8 mouse cellular contexts compared by ENCODE assay signal in genomic region chr14:21891581-21892340, GRCm38 (mm10). TPM values are rescaled to one million over a fixed set of nuclear protein-coding genes. Genes with fewer than 3 reads are reported as not detected.
DNase-seq lines count a peak whose midpoint lies in the region; ATAC-seq lines count a peak whose summit lies in the region.

No protein-coding gene starts in this region.

- 3% methylated on average over 15 of the region's 15 CpGs for WGBS in kidney, embryonic 15.5 days
- WGBS in embryonic facial prominence, embryonic 12.5 days, result 22% methylated on average over 15 of the region's 15 CpGs
- WGBS in neural tube, embryonic 15.5 days, result 5% methylated on average over 15 of the region's 15 CpGs

- H3K4me2 ChIP-seq in kidney, embryonic 15.5 days, result peak overlapping the region; percentile 34
- peak overlapping the region; percentile 17; the same call in 1 of the 2 replicates for H3K4me2 ChIP-seq in embryonic facial prominence, embryonic 12.5 days (replicated peaks)
- peak overlapping the region; percentile 38 for H3K4me2 ChIP-seq in neural tube, embryonic 15.5 days

- H3K9me3 ChIP-seq in kidney, embryonic 15.5 days (replicated peaks), result no peaks in the 10 kb centered on the region
- no peaks in the 10 kb centered on the region for H3K9me3 ChIP-seq in embryonic facial prominence, embryonic 12.5 days
- no peaks in the 10 kb centered on the region for H3K9me3 ChIP-seq in neural tube, embryonic 15.5 days (replicated peaks)

- no peak for DNase-seq in kidney, adult 18-20 months
- DNase-seq in kidney, postnatal 4 days, result peak; percentile 64 to 77
- no peak for DNase-seq in urinary bladder, postnatal 10 days (ENCODE audit: low spot score)
- DNase-seq in urinary bladder, postnatal 25 days (ENCODE audit: low spot score), result no peak
- DNase-seq in frontal cortex, postnatal 10 days (ENCODE audit: low spot score in 2 of 2), result no peak

- no peaks in the 10 kb centered on the region for H3K27me3 ChIP-seq in kidney, embryonic 15.5 days
- no peaks in the 10 kb centered on the region for H3K27me3 ChIP-seq in embryonic facial prominence, embryonic 12.5 days
- 0 out of 2 replicates have a peak, but pooled peaks cover 7% of the 10 kb centered on the region for H3K27me3 ChIP-seq in neural tube, embryonic 15.5 days (replicated peaks)

- peaks cover 34% of the 10 kb centered on the region for H3K4me1 ChIP-seq in kidney, embryonic 15.5 days
- H3K4me1 ChIP-seq in embryonic facial prominence, embryonic 12.5 days, result peaks cover 11% of the 10 kb centered on the region
- H3K4me1 ChIP-seq in neural tube, embryonic 15.5 days, result peaks cover 14% of the 10 kb centered on the region

- no peaks in the 10 kb centered on the region for H3K36me3 ChIP-seq in kidney, embryonic 15.5 days
- no peaks in the 10 kb centered on the region for H3K36me3 ChIP-seq in embryonic facial prominence, embryonic 12.5 days
- H3K36me3 ChIP-seq in neural tube, embryonic 15.5 days, result no peaks in the 10 kb centered on the region

- H3K9ac ChIP-seq in kidney, embryonic 15.5 days, result no peak overlapping the region
- no peak overlapping the region for H3K9ac ChIP-seq in embryonic facial prominence, embryonic 12.5 days
- no peak overlapping the region for H3K9ac ChIP-seq in neural tube, embryonic 15.5 days (replicated peaks)

- peak; percentile 93 for ATAC-seq in kidney, embryonic 15.5 days (replicated peaks; ENCODE audit: low FRiP score)
- ATAC-seq in embryonic facial prominence, embryonic 12.5 days (ENCODE audit: insufficient number of reproducible peaks, insufficient read depth, low FRiP score, low TSS enrichment), result peak; percentile 41; the same call in 1 of the 2 replicates
- ATAC-seq in neural tube, embryonic 15.5 days (ENCODE audit: low FRiP score), result peak; percentile 86

- peak overlapping the region; percentile 86 for H3K27ac ChIP-seq in kidney, embryonic 15.5 days
- peak overlapping the region; percentile 48; the same call in 1 of the 2 replicates for H3K27ac ChIP-seq in embryonic facial prominence, embryonic 12.5 days
- H3K27ac ChIP-seq in neural tube, embryonic 15.5 days (replicated peaks), result peak overlapping the region; percentile 33; the same call in 1 of the 2 replicates

- no peak overlapping the region for H3K4me3 ChIP-seq in kidney, embryonic 15.5 days (replicated peaks)
- H3K4me3 ChIP-seq in embryonic facial prominence, embryonic 12.5 days, result no peak overlapping the region
- no peak overlapping the region for H3K4me3 ChIP-seq in neural tube, embryonic 15.5 days (replicated peaks)

RNA-seq across cellular contexts. Expression of gene Comtd1, which starts 43.0 kb away (rescaled TPM):
- polyA plus RNA-seq in kidney, embryonic 15.5 days (2015; fragmentation: Nextera tagmentation; extraction: Ambion mirVana), result 26.2 TPM in 2 replicates
- 20.1 and 22.1 TPM in 2 replicates for polyA plus RNA-seq in embryonic facial prominence, embryonic 12.5 days (2016; fragmentation: Nextera tagmentation; extraction: Ambion mirVana)
- polyA plus RNA-seq in neural tube, embryonic 15.5 days (2015; fragmentation: Nextera tagmentation; extraction: Ambion mirVana), result 52.8 and 59.0 TPM in 2 replicates

Comparison
In these comparisons a context has a peak if more than half of its experiments do, and no peak if none do; other contexts are left out.
1. DNase-seq: peak in kidney, postnatal 4 days (2 of 2); none in kidney, adult 18-20 months (single experiment), urinary bladder, postnatal 10 days (single experiment), urinary bladder, postnatal 25 days (single experiment) and frontal cortex, postnatal 10 days (0 of 2).
2. ATAC-seq: peak in every context shown above with its lines; median percentile 93 in kidney, embryonic 15.5 days; 86 in neural tube, embryonic 15.5 days; 41 in embryonic facial prominence, embryonic 12.5 days.
3. H3K27ac ChIP-seq: peak in every context shown above with its lines; median percentile 86 in kidney, embryonic 15.5 days; 48 in embryonic facial prominence, embryonic 12.5 days; 33 in neural tube, embryonic 15.5 days.
4. Peak in every context shown above with its lines, with median percentiles within 50 percentile points of each other: H3K4me2 ChIP-seq.